Mouse (Mus musculus) MEL (cell line): ENCODE results near the gene Ciao2a. TPM values are rescaled to one million over a fixed set of nuclear protein-coding genes. Genes with fewer than 3 reads are reported as not detected.

Experiments
- ELF1 ChIP-seq: IDR thresholded peaks from 2 replicates; pipeline ENCODE4 v1.6.1; 2014; ENCODE audit warnings: low read depth, mild to moderate bottlenecking, inconsistent platforms, low read length, improper control_type of control experiment, moderate library complexity
- GABPA ChIP-seq: IDR thresholded peaks from 2 replicates; pipeline ENCODE4 v1.6.1; 2012; ENCODE audit warnings: low read depth, mild to moderate bottlenecking, inconsistent platforms, low read length, improper control_type of control experiment, moderate library complexity
- GATA1 ChIP-seq: IDR thresholded peaks from 2 replicates; pipeline ENCODE4 v1.6.1; 2011; ENCODE audit warnings: low read depth, low read length, improper control_type of control experiment
- KAT2A ChIP-seq: conservative IDR thresholded peaks from 2 replicates; pipeline ENCODE4 v1.6.1; 2012; ENCODE audit warnings: low read depth, low read length, improper control_type of control experiment, inconsistent platforms
- MAX ChIP-seq: IDR thresholded peaks from 2 replicates; pipeline ENCODE4 v1.6.1; 2011; ENCODE audit warnings: low read length, improper control_type of control experiment
- NELFE ChIP-seq: IDR thresholded peaks from 2 replicates; pipeline ENCODE4 v1.6.1; 2011; ENCODE audit warnings: low read depth, low read length, improper control_type of control experiment
- NRF1 ChIP-seq: IDR thresholded peaks from 2 replicates; pipeline ENCODE4 v1.6.1; 2014; ENCODE audit warnings: low read depth, mild to moderate bottlenecking, inconsistent platforms, low read length, improper control_type of control experiment, moderate library complexity; ENCODE audit not compliant: poor library complexity, insufficient read depth, severe bottlenecking
- POLR2A ChIP-seq, 2 experiments: IDR thresholded peaks; 2 replicates each; pipeline ENCODE4 v1.6.1; 2011 to 2012; ENCODE audit warnings: low read length in 2 of 2, mild to moderate bottlenecking in 2 of 2, control low read depth in 1 of 2, improper control_type of control experiment in 1 of 2, low read depth in 1 of 2, moderate library complexity in 1 of 2; ENCODE audit not compliant: control insufficient read depth in 1 of 2, insufficient read depth in 1 of 2, poor library complexity in 1 of 2
- TAL1 ChIP-seq: IDR thresholded peaks from 2 replicates; pipeline ENCODE4 v1.6.1; 2012; ENCODE audit warnings: mild to moderate bottlenecking, inconsistent platforms, low read length, moderate library complexity, mixed read lengths
- TBP ChIP-seq: IDR thresholded peaks from 2 replicates; pipeline ENCODE4 v1.8.0; 2011; ENCODE audit warnings: low read depth, low read length, improper control_type of control experiment
- USF2 ChIP-seq, 2 experiments: IDR thresholded peaks; 2 replicates each; pipeline ENCODE4 v1.6.1; 2011 to 2012; ENCODE audit warnings: improper control_type of control experiment in 2 of 2, low read length in 2 of 2, borderline replicate concordance in 1 of 2, inconsistent platforms in 1 of 2, low read depth in 1 of 2, mild to moderate bottlenecking in 1 of 2; ENCODE audit not compliant: insufficient read depth in 1 of 2
- ZMIZ1 ChIP-seq: IDR thresholded peaks from 2 replicates; pipeline ENCODE4 v1.6.1; 2012; ENCODE audit warnings: low read depth, mild to moderate bottlenecking, inconsistent platforms, low read length, improper control_type of control experiment, moderate library complexity
- polyA plus RNA-seq, 2 experiments: library from polyadenylated mRNA; stranded (reverse) in 1 of 2; unstranded in 1 of 2; fragments of >175 nt in 1 of 2; fragments of >200 nt in 1 of 2; gene quantifications; 2 replicates each; pipeline versions ENCODE4 v1.2.1 to v1.2.4; 2012; ENCODE audit warnings: low replicate concordance in 2 of 2, low read depth in 1 of 2; ENCODE audit not compliant: insufficient read length in 2 of 2, insufficient read depth in 1 of 2, missing spikeins in 1 of 2
- total RNA-seq: library from RNA; depleted of rRNA; stranded (reverse); fragments of 300-350 nt; gene quantifications from 2 replicates; pipeline ENCODE4 v1.2.3, GENCODE M21; 2012; rRNA removed

Ciao2a gene
- total and polyA plus RNA-seq, 3 experiments = 88.1 to 121 TPM; not detected in 1

GRCm38 (mm10) chr9:66186426-66186825, 60.0 kb downstream of the Ciao2a start (continued):
- TF ChIP-seq GATA1 (no peak), MAX (peak; percentile 50; the same call in 1 of the 2 replicates), USF2 (IDR thresholded peaks at IDR 0.05; ENCODE audit: borderline replicate concordance in 1 of 2, insufficient read depth in 1 of 2, low read depth in 1 of 2, low read length in 2 of 2) (no peak), POLR2A (IDR thresholded peaks at IDR 0.05; ENCODE audit: control insufficient read depth in 1 of 2, insufficient read depth in 1 of 2, low read depth in 1 of 2, low read length in 2 of 2, poor library complexity in 1 of 2) (0 out of 4 replicates have a peak, but pooled peaks of 1 of the 2 experiments have one; percentile 37), KAT2A (no peak), NELFE (peak; percentile 32; the same call in 1 of the 2 replicates), ELF1 (no peak), TAL1 (no peak), GABPA (no peak), TBP (no peak), ZMIZ1 (no peak), NRF1 (no peak)
- TF ChIP-seq, all 39 proteins: peak for 11

Other genes with a start within 250 kb of the Ciao2a start
- gene Pclaf, start 236.4 kb upstream of the Ciao2a start, total RNA-seq = 67.1 and 79.2 TPM in 2 replicates
- 10 to 100 TPM in 1 of 2 experiments, not detected in 1; 99.0 TPM for gene Pclaf, start 236.4 kb upstream of the Ciao2a start, polyA plus RNA-seq
- gene Trip4, start 217.8 kb upstream of the Ciao2a start, total RNA-seq = 13.0 and 13.4 TPM in 2 replicates
- gene Trip4, start 217.8 kb upstream of the Ciao2a start, polyA plus RNA-seq = 10 to 100 TPM in 1 of 2 experiments, not detected in 1; 13.5 TPM
- gene Csnk1g1, start 217.7 kb upstream of the Ciao2a start, total RNA-seq = 5.1 and 6.9 TPM in 2 replicates
- gene Csnk1g1, start 217.7 kb upstream of the Ciao2a start, polyA plus RNA-seq = 1 to 10 TPM in 1 of 2 experiments, not detected in 1; 7.7 TPM
- gene Ppib, start 66.4 kb upstream of the Ciao2a start, total RNA-seq = 413 and 419 TPM in 2 replicates
- gene Ppib, start 66.4 kb upstream of the Ciao2a start, polyA plus RNA-seq = 100 to 1,000 TPM in 1 of 2 experiments, not detected in 1; 291 TPM
- 7.1 and 10.1 TPM in 2 replicates for gene Snx22, start 56.9 kb upstream of the Ciao2a start, total RNA-seq
- under 1 TPM in 1 of 2 experiments, not detected in 1; 0.43 TPM for gene Snx22, start 56.9 kb upstream of the Ciao2a start, polyA plus RNA-seq
- gene Snx1, start within 50 bp of the Ciao2a start, total RNA-seq = 83.9 and 88.2 TPM in 2 replicates
- 100 to 1,000 TPM; 113 to 189 TPM for gene Snx1, start within 50 bp of the Ciao2a start, polyA plus RNA-seq
- 5.8 and 6.7 TPM in 2 replicates for gene Dapk2, start 31.6 kb downstream of the Ciao2a start, total RNA-seq
- 1 to 10 TPM in 1 of 2 experiments, not detected in 1; 8.3 TPM for gene Dapk2, start 31.6 kb downstream of the Ciao2a start, polyA plus RNA-seq
- gene Herc1, start 223.8 kb downstream of the Ciao2a start, total RNA-seq = 23.2 and 29.2 TPM in 2 replicates
- gene Herc1, start 223.8 kb downstream of the Ciao2a start, polyA plus RNA-seq = 10 to 100 TPM; 22.7 to 28.8 TPM